Mouse (Mus musculus): Measurements from ENCODE around the gene Zdhhc8.

GRCm38 (mm10) chr16:18218580-18218996 lies 16.3 kb downstream of the Zdhhc8 start:
- TF ChIP-seq POLR2A (IDR thresholded peaks at IDR 0.05; ENCODE audit: borderline replicate concordance, extremely low read depth, low read depth, low read length): no peak
- no peak for TF ChIP-seq CTCF (IDR thresholded peaks at IDR 0.05; ENCODE audit: insufficient read depth, low read length)

Data from lung, adult 2 months (tissue).